Mouse (Mus musculus) CH12.LX (cell line): ENCODE measurements around the gene Ap5b1. TPM values are rescaled to one million over a fixed set of nuclear protein-coding genes. Genes with fewer than 3 reads are reported as not detected.

Experiments used
- DNase-seq: peaks from one replicate; pipeline ENCODE4 v3.0.0-alpha.2; 2013; ENCODE audit errors: extremely low read depth
- H3K27ac ChIP-seq: 2 replicates; pipeline ENCODE4 v1.5.1; 2012; ENCODE audit warnings: low read depth, mild to moderate bottlenecking, control low read depth, moderate library complexity; ENCODE audit not compliant: insufficient read depth
- H3K27me3 ChIP-seq: replicated peaks from 2 replicates; pipeline ENCODE3; 2012; ENCODE audit warnings: inconsistent platforms
- H3K36me3 ChIP-seq, 2 experiments: replicated peaks in 1 of 2; 2 replicates each; pipeline versions ENCODE3 to v1.6.1; 2012; ENCODE audit warnings: inconsistent platforms in 1 of 2, low read length in 1 of 2, mild to moderate bottlenecking in 1 of 2, mixed read lengths in 1 of 2, moderate library complexity in 1 of 2; ENCODE audit not compliant: control insufficient read depth in 1 of 2, insufficient read depth in 1 of 2
- H3K4me1 ChIP-seq, 2 experiments: 2 replicates each; pipeline ENCODE4 v1.6.1; 2012; ENCODE audit warnings: inconsistent platforms in 1 of 2, moderate library complexity in 1 of 2; ENCODE audit not compliant: insufficient read depth in 2 of 2, control insufficient read depth in 1 of 2
- H3K4me2 ChIP-seq: 2 replicates; pipeline ENCODE4 v1.6.1; 2012; ENCODE audit warnings: low read depth, mild to moderate bottlenecking, control low read depth; ENCODE audit not compliant: poor library complexity, insufficient read depth, severe bottlenecking
- H3K4me3 ChIP-seq, 3 experiments: fragments of 150-350 bp in 1 of 3; sonication (generic) in 1 of 3; replicated peaks in 1 of 3; 2 replicates each; pipeline versions ENCODE3 to v1.5.1; 2011 to 2012; ENCODE audit warnings: low read depth in 2 of 3, low read length in 2 of 3, mild to moderate bottlenecking in 2 of 3, moderate library complexity in 2 of 3, control low read depth in 1 of 3, improper control_type of control experiment in 1 of 3, inconsistent platforms in 1 of 3, mixed read lengths in 1 of 3; ENCODE audit not compliant: poor library complexity in 1 of 3
- H3K79me2 ChIP-seq: replicated peaks from 2 replicates; pipeline ENCODE4 v1.6.1; 2012; ENCODE audit warnings: mild to moderate bottlenecking, moderate library complexity; ENCODE audit not compliant: control insufficient read depth, poor library complexity, insufficient read depth, severe bottlenecking; ENCODE audit errors: extremely low read depth
- H3K9ac ChIP-seq: 2 replicates; pipeline ENCODE4 v1.6.1; 2012; ENCODE audit warnings: low read depth, mild to moderate bottlenecking, control low read depth, moderate library complexity; ENCODE audit not compliant: insufficient read depth
- H3K9me3 ChIP-seq: replicated peaks from 2 replicates; pipeline ENCODE3; 2012; ENCODE audit warnings: low read length, inconsistent platforms, mixed read lengths
- CTCF ChIP-seq, 2 experiments: IDR thresholded peaks in 1 of 2; conservative IDR thresholded peaks in 1 of 2; 2 replicates each; pipeline ENCODE4 v1.5.1; 2011 to 2012; ENCODE audit warnings: low read depth in 2 of 2, low read length in 2 of 2, improper control_type of control experiment in 1 of 2, inconsistent platforms in 1 of 2, mild to moderate bottlenecking in 1 of 2, moderate library complexity in 1 of 2
- ELF1 ChIP-seq: IDR thresholded peaks from 2 replicates; pipeline ENCODE4 v1.6.1; 2014; ENCODE audit warnings: low read depth, mild to moderate bottlenecking, inconsistent platforms, low read length, improper control_type of control experiment
- EP300 ChIP-seq: IDR thresholded peaks from 2 replicates; pipeline ENCODE4 v1.6.1; 2011; ENCODE audit warnings: low read length, improper control_type of control experiment
- ETS1 ChIP-seq: conservative IDR thresholded peaks from 2 replicates; pipeline ENCODE4 v1.6.1; 2012; ENCODE audit warnings: low read depth, mild to moderate bottlenecking, inconsistent platforms, low read length, improper control_type of control experiment, moderate library complexity
- GABPA ChIP-seq: IDR thresholded peaks from 2 replicates; pipeline ENCODE4 v1.6.1; 2012; ENCODE audit warnings: low read depth, low read length, improper control_type of control experiment, inconsistent platforms; ENCODE audit not compliant: insufficient replicate concordance
- HCFC1 ChIP-seq: IDR thresholded peaks from 2 replicates; pipeline ENCODE4 v1.6.1; 2012; ENCODE audit warnings: low read depth, mild to moderate bottlenecking, inconsistent platforms, low read length, improper control_type of control experiment
- IRF4 ChIP-seq: IDR thresholded peaks from 2 replicates; pipeline ENCODE4 v1.6.1; 2014; ENCODE audit warnings: low read depth, mild to moderate bottlenecking, inconsistent platforms, low read length, improper control_type of control experiment
- JUN ChIP-seq: IDR thresholded peaks from 2 replicates; pipeline ENCODE4 v1.6.1; 2011; ENCODE audit warnings: low read depth, mild to moderate bottlenecking, low read length, improper control_type of control experiment, moderate library complexity; ENCODE audit not compliant: insufficient read depth
- JUND ChIP-seq: conservative IDR thresholded peaks from 2 replicates; pipeline ENCODE4 v1.6.1; 2011; ENCODE audit warnings: low read depth, low read length, improper control_type of control experiment
- MEF2A ChIP-seq: IDR thresholded peaks from 2 replicates; pipeline ENCODE4 v1.6.1; 2014; ENCODE audit warnings: low read depth, mild to moderate bottlenecking, inconsistent platforms, low read length, improper control_type of control experiment, borderline replicate concordance
- NRF1 ChIP-seq: IDR thresholded peaks from 2 replicates; pipeline ENCODE4 v1.6.1; 2014; ENCODE audit warnings: low read depth, mild to moderate bottlenecking, inconsistent platforms, low read length, improper control_type of control experiment, moderate library complexity
- POLR2A ChIP-seq: IDR thresholded peaks from 2 replicates; pipeline ENCODE4 v1.6.1; 2011; ENCODE audit warnings: low read depth, mild to moderate bottlenecking, improper control_type of control experiment, low read length
- POLR2AphosphoS2 ChIP-seq: IDR thresholded peaks from 2 replicates; pipeline ENCODE4 v1.6.1; 2011; ENCODE audit warnings: low read depth, low read length, improper control_type of control experiment
- RAD21 ChIP-seq: IDR thresholded peaks from 2 replicates; pipeline ENCODE4 v1.6.1; 2011; ENCODE audit warnings: low read depth, mild to moderate bottlenecking, low read length, improper control_type of control experiment, moderate library complexity
- RCOR1 ChIP-seq: conservative IDR thresholded peaks from 2 replicates; pipeline ENCODE4 v1.6.1; 2012; ENCODE audit warnings: low read depth, mild to moderate bottlenecking, inconsistent platforms, low read length, improper control_type of control experiment
- SIN3A ChIP-seq: IDR thresholded peaks from 2 replicates; pipeline ENCODE4 v1.6.1; 2012; ENCODE audit warnings: low read length, improper control_type of control experiment, inconsistent platforms
- SMC3 ChIP-seq: IDR thresholded peaks from 2 replicates; pipeline ENCODE4 v1.6.1; 2011; ENCODE audit warnings: low read depth, low read length, improper control_type of control experiment
- TCF12 ChIP-seq: IDR thresholded peaks from 2 replicates; pipeline ENCODE4 v1.6.1; 2014; ENCODE audit warnings: low read depth, mild to moderate bottlenecking, inconsistent platforms, low read length, improper control_type of control experiment
- UBTF ChIP-seq: IDR thresholded peaks from 2 replicates; pipeline ENCODE4 v1.6.1; 2012; ENCODE audit warnings: low read depth, mild to moderate bottlenecking, inconsistent platforms, low read length, improper control_type of control experiment, moderate library complexity
- USF1 ChIP-seq: IDR thresholded peaks from 2 replicates; pipeline ENCODE4 v1.6.1; 2014; ENCODE audit warnings: low read depth, mild to moderate bottlenecking, inconsistent platforms, low read length, improper control_type of control experiment
- USF2 ChIP-seq: conservative IDR thresholded peaks from 2 replicates; pipeline ENCODE4 v1.6.1; 2011; ENCODE audit warnings: low read depth, low read length, improper control_type of control experiment
- ZKSCAN1 ChIP-seq: IDR thresholded peaks from 2 replicates; pipeline ENCODE4 v1.6.1; 2012; ENCODE audit warnings: low read depth, inconsistent platforms, low read length, improper control_type of control experiment, borderline replicate concordance
- dilution Hi-C: fragments of 300-500 bp; cut with MboI; formaldehyde crosslinking; loops from 2 replicates; pipeline ENCODE4 v1.14.3; 2020; ENCODE audit warnings: low sequenced_read_pairs; ENCODE audit not compliant: extremely low pct_unique_long_range_greater_than_20kb, extremely low pct_ligation_motif_present
- in situ Hi-C: fragments of 300-500 bp; cut with MboI; formaldehyde crosslinking; loops from 3 replicates; pipeline ENCODE4 v1.14.3; 2019; ENCODE audit warnings: low sequenced_read_pairs, low pct_ligation_motif_present, low pct_unique_long_range_greater_than_20kb, mixed read lengths
- polyA plus RNA-seq: library from polyadenylated mRNA; unstranded; fragments of >175 nt; gene quantifications from 2 replicates; pipeline ENCODE4 v1.2.1, GENCODE M21; 2012; ENCODE audit warnings: low read depth; ENCODE audit not compliant: insufficient read length
- total RNA-seq, 2 experiments: library from RNA; depleted of rRNA; stranded (reverse); fragments of 300-350 nt in 1 of 2; fragments of >200 nt in 1 of 2; gene quantifications; 2 replicates each; pipeline ENCODE4 v1.2.3; 2012 to 2014

Ap5b1 gene
- total and polyA plus RNA-seq, 3 experiments, result 3.6 to 9.6 (median 8.5) TPM

DNA sequence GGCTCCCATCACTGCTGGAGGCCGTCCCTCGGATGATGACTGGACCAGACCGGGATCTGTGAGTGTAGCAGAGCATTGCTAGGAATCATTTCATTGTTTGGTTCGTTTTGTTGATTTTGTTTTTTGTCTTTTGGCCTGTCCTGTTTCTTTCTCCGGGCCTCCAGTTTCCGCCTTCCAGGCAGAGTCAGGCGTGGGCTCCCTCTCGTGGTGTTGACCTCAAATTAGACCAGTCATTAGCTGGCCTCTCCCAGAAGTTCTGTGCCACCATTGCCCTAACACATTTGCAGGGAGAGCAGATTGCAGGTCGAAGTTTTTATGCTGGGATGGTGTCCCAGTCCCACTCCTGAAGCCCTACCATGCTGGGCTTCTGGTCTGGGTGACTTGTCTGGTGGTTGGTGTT is 21.3 kb downstream of the Ap5b1 start:
- Histone ChIP-seq H3K36me3 (no peaks in the 10 kb centered on the region), H3K79me2 (no peaks in the 10 kb centered on the region), H3K9me3 (no peaks in the 10 kb centered on the region), H3K27me3 (peaks cover 16% of the 10 kb centered on the region), H3K4me1 (peaks cover 7 to 12% of the 10 kb centered on the region in 2 experiments), H3K4me2 (no peak overlapping the region), H3K27ac (no peak overlapping the region), H3K9ac (no peak overlapping the region), H3K4me3 (no peak overlapping the region)
- dilution Hi-C loops (no loop called here), in situ Hi-C loops (no loop called here)
- no peak for DNase-seq
- peak in 1 of 2 experiments; percentile 57; a peak in 2 of 4 replicates for TF ChIP-seq CTCF (conservative IDR thresholded peaks at IDR 0.05 in 1 of 2, IDR thresholded peaks at IDR 0.05 in 1 of 2; ENCODE audit: low read depth in 2 of 2, low read length in 2 of 2)
- TF ChIP-seq RAD21, result peak; percentile 23
- no peak for TF ChIP-seq ETS1
- peak; percentile 32; the same call in 1 of the 2 replicates for TF ChIP-seq SMC3
- no peak for TF ChIP-seq GABPA

DNA sequence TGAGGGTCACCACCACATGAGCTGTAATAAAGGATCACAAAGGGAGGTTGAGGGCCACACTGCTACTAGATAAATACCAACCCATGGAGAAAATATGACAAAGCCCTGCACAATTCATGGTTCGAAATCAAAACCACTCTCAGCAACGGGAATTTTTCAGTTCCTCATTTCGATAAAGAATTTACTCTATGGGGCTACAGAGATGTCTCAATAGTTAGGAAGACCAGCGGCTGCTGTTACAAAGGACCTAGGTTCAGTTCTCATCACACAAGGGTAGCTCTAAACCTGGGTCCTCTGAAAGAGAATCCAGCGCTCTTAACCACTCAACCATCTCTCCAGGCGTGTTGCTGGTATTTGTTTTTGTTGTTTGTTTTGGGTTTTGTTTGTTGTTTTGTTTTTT is 24.1 kb downstream of the Ap5b1 start:
- Histone ChIP-seq H3K9me3 (no peaks in the 10 kb centered on the region), H3K4me1 (peaks cover 7 to 12% of the 10 kb centered on the region in 2 experiments), H3K27me3 (peaks cover 6% of the 10 kb centered on the region), H3K9ac (no peak overlapping the region), H3K36me3 (no peaks in the 10 kb centered on the region), H3K4me2 (no peak overlapping the region), H3K27ac (no peak overlapping the region), H3K79me2 (no peaks in the 10 kb centered on the region), H3K4me3 (no peak overlapping the region)
- TF ChIP-seq GABPA, result no peak
- no peak for TF ChIP-seq POLR2A
- no peak for TF ChIP-seq ZKSCAN1
- no peak for TF ChIP-seq USF2
- TF ChIP-seq TCF12, result no peak
- no peak for TF ChIP-seq MEF2A
- no peak for TF ChIP-seq SMC3
- TF ChIP-seq ETS1, result no peak
- no peak for TF ChIP-seq UBTF
- no peak for TF ChIP-seq JUN
- peak; percentile 83 for TF ChIP-seq EP300
- no peak for TF ChIP-seq ELF1
- no peak for TF ChIP-seq JUND
- TF ChIP-seq SIN3A, result no peak
- no peak for TF ChIP-seq POLR2AphosphoS2
- no peak for TF ChIP-seq USF1
- 0 out of 2 replicates have a peak, but pooled peaks have one; percentile 36 for TF ChIP-seq RCOR1
- no peak for TF ChIP-seq NRF1
- no peak for TF ChIP-seq HCFC1
- peak; percentile 86 for TF ChIP-seq IRF4
- DNase-seq, result peak; percentile 29
- dilution Hi-C loops, result no loop called here
- in situ Hi-C loops, result no loop called here
